Mouse (Mus musculus) hindbrain, postnatal 0 days (tissue): ENCODE results near the gene Bbip1. TPM values are rescaled to one million over a fixed set of nuclear protein-coding genes. Genes with fewer than 3 reads are reported as not detected.
A peak's percentile ranks its signal among the peaks of the same experiment; 100 is the strongest.

Experiments
- ATAC-seq: fragments of 200-750 bp; cut with Nextera tagmentation; 2 replicates; pipeline ENCODE4 v1.8.0; 2017; ENCODE audit warnings: mild to moderate bottlenecking, moderate TSS enrichment, moderate library complexity
- DNase-seq: peaks from one replicate; pipeline ENCODE4 v3.0.0-alpha.2; 2015; ENCODE audit warnings: low spot score
- H3K27ac ChIP-seq: fragments of 300-500 bp; sonication (generic); 2 replicates; pipeline ENCODE4 v1.5.1; 2014; ENCODE audit warnings: mild to moderate bottlenecking
- H3K27me3 ChIP-seq: fragments of 300-500 bp; sonication (generic); 2 replicates; pipeline ENCODE4 v1.6.1; 2014; ENCODE audit warnings: low read length, mixed read lengths; ENCODE audit not compliant: insufficient read depth
- H3K36me3 ChIP-seq: fragments of 300-500 bp; sonication (generic); 2 replicates; pipeline ENCODE4 v1.6.1; 2014; ENCODE audit warnings: low read length, mixed read lengths; ENCODE audit not compliant: insufficient read depth
- H3K4me1 ChIP-seq: fragments of 300-500 bp; sonication (generic); 2 replicates; pipeline ENCODE4 v1.6.1; 2014; ENCODE audit warnings: antibody characterized with exemption, low read length, mixed read lengths; ENCODE audit not compliant: insufficient read depth
- H3K4me2 ChIP-seq: fragments of 300-500 bp; sonication (generic); 2 replicates; pipeline ENCODE4 v1.6.1; 2014; ENCODE audit warnings: low read depth, mild to moderate bottlenecking, low read length, moderate library complexity, mixed read lengths
- H3K4me3 ChIP-seq: fragments of 300-500 bp; sonication (generic); 2 replicates; pipeline ENCODE4 v1.5.1; 2014; ENCODE audit warnings: low read length
- H3K9ac ChIP-seq: fragments of 300-500 bp; sonication (generic); replicated peaks from 2 replicates; pipeline ENCODE4 v1.6.1; 2014; ENCODE audit warnings: mild to moderate bottlenecking, low read length, moderate library complexity, mixed read lengths
- H3K9me3 ChIP-seq: fragments of 300-500 bp; sonication (generic); 2 replicates; pipeline ENCODE4 v1.6.1; 2016; ENCODE audit warnings: low read length, mixed read lengths
- CTCF ChIP-seq: IDR thresholded peaks from 2 replicates; pipeline ENCODE4 v1.5.1; 2016; ENCODE audit warnings: antibody characterized with exemption, control low read depth, low read depth
- WGBS: fragments of 180-500 bp; shearing (Covaris S2); extraction: QIAGEN DNeasy Blood & Tissue Kit; methylation state at CpG from one replicate; pipeline ENCODE4 v1.1.7; 2014; 5-methylcytosine and 5-hydroxymethylcytosine counted together
- polyA plus RNA-seq: library from polyadenylated mRNA; unstranded; fragments of >200 nt; fragmentation: Nextera tagmentation; extraction: Ambion mirVana; gene quantifications from 2 replicates; pipeline ENCODE4 v1.2.1, GENCODE M21; 2015
- total RNA-seq: library from RNA; depleted of rRNA; stranded (reverse); fragments of >200 nt; gene quantifications from 2 replicates; pipeline ENCODE4 v1.2.3, GENCODE M21; 2014

The Bbip1 gene
- total and polyA plus RNA-seq, 2 experiments from 2014 or later: 53.7 to 146 TPM

DNA sequence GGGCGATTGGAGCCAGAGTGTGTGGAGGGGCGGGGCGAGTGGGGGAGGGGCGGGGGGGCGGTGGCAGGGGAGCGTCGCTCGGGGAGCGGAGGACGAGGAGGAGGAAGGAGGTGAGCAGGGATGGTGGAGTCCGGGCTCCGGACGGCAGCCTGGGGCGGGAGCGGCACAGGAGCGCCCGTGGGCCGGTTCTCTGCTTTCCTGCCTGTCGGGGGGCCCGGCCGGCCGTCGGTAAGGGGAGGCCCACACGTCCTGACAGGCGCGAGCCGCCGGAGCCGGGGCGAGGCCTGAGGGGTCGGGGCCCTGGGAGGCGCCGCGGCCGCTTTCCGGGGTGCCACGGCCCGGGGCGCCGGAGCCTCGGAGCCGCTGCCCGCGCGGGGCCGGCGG is 351 bp upstream of the Bbip1 start:
- peak overlapping the region; percentile 97 for H3K4me3 ChIP-seq
- H3K9ac ChIP-seq: peak overlapping the region; percentile 96
- H3K9me3 ChIP-seq: no peaks in the 10 kb centered on the region
- ATAC-seq (peak; percentile 67; the same call in 1 of the 2 replicates), DNase-seq (no peak)
- 5% methylated on average over 19 of the region's 47 CpGs for WGBS
- peak overlapping the region; percentile 94 for H3K27ac ChIP-seq
- no peaks in the 10 kb centered on the region for H3K36me3 ChIP-seq
- no peak for TF ChIP-seq CTCF
- peak overlapping the region; percentile 74 for H3K4me2 ChIP-seq
- H3K4me1 ChIP-seq: peaks cover 11% of the 10 kb centered on the region; the same call in 1 of the 2 replicates
- no peaks in the 10 kb centered on the region for H3K27me3 ChIP-seq

DNA sequence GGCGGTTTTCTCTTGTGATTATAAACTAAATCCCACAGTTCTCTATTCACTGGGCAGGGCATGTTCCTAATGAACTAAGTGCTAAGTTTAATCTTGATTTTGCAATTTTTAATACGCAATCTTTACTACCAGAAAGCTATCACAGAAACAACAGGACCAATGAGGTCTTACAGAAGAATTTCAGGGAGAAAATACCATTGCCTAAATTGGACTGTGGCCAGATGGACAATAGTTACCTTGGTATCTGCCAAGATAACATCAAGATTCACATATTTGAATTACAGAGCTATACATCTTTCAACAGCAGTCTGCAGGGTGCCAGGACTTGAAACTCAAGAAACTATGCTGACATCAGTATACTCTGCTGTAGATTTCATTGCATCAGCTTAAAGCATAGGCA is 2.1 kb downstream of the Bbip1 start:
- Histone ChIP-seq H3K9me3 (no peaks in the 10 kb centered on the region), H3K27me3 (no peaks in the 10 kb centered on the region), H3K9ac (no peak overlapping the region), H3K27ac (no peak overlapping the region), H3K36me3 (peaks cover 3% of the 10 kb centered on the region; the same call in 1 of the 2 replicates), H3K4me1 (peaks cover 10% of the 10 kb centered on the region; the same call in 1 of the 2 replicates), H3K4me3 (no peak overlapping the region), H3K4me2 (peak overlapping the region; percentile 66; the same call in 1 of the 2 replicates)
- DNase-seq: no peak
- ATAC-seq: no peak
- no peak for TF ChIP-seq CTCF
- 96% methylated on average over 2 of the region's 2 CpGs for WGBS

DNA sequence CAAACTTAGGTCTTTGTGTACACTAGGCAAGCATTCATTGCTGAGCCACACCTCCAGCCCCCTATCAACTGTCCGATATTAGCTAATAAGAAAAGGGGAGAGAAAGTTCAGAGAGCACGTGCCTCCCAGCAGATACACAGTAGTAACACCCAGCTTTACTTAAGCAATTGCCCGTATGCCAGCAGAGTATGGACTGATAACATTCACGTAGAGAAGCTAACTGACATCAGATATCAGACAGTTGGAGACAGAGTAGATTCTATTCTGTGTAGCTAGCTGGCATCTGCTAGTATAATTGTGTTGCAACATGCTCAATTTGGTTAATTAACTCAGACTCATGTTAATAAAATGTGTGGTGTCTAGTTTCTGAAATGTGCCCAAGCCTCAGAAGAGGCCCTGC is 3.3 kb downstream of the Bbip1 start:
- H3K27me3 ChIP-seq: no peaks in the 10 kb centered on the region

DNA sequence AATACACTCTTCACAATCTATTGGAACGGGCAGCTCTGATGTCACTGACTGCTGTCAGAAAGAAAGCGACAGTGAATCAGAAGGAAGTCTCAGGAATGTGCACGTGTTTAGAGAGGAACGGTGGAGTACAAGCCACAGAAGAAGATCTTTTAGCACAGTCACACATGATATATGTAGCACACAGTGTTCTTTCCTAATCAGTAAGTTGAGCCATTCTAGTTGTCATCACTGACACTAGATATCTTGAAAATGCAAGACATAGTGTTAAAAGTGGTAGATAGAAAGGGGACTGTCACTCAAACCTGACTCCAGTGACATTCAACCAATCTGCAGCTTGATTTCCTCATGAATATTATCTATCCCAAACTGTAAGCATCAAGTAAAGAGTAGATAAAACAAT is 5.0 kb downstream of the Bbip1 start:
- no peak for TF ChIP-seq CTCF
- WGBS: 81% methylated on average over 4 of the region's 4 CpGs
- DNase-seq: no peak

More for the DNA sequence above, 3.3 kb downstream of the Bbip1 start:
- no peak for TF ChIP-seq CTCF
- H3K4me3 ChIP-seq: no peak overlapping the region
- H3K9ac ChIP-seq: no peak overlapping the region
- ATAC-seq: no peak
- WGBS: 86% methylated on average over 4 of the region's 4 CpGs
- no peak for DNase-seq
- no peak overlapping the region for H3K4me2 ChIP-seq
- peaks cover 6% of the 10 kb centered on the region; the same call in 1 of the 2 replicates for H3K4me1 ChIP-seq
- no peak overlapping the region for H3K27ac ChIP-seq
- peaks cover 8% of the 10 kb centered on the region; the same call in 1 of the 2 replicates for H3K36me3 ChIP-seq
- no peaks in the 10 kb centered on the region for H3K9me3 ChIP-seq

DNA sequence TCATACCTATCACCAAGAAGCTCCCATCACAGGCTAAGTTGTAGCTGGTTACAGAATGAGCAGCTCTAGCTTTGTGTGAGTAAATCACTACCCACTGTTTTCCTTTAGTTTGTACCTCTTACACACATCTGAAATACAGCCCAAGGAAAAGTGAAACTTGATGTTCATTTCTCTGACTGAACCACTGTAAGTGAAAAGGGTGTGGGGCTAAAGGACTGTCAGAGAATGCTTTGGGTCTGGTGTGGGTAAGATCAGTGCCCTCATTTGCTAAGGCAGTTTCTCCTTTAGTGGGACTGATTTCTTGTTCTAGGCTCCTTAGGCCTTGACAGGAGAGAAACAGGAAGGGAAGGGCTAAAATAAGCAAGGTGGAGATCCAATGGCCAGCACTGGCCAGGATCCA is 10.4 kb downstream of the Bbip1 start:
- no peaks in the 10 kb centered on the region for H3K27me3 ChIP-seq
- H3K9me3 ChIP-seq: no peaks in the 10 kb centered on the region
- no peaks in the 10 kb centered on the region for H3K4me1 ChIP-seq
- DNase-seq: no peak
- TF ChIP-seq CTCF: no peak
- H3K9ac ChIP-seq: no peak overlapping the region
- H3K4me2 ChIP-seq: no peak overlapping the region
- no peak overlapping the region for H3K27ac ChIP-seq
- peaks cover 21% of the 10 kb centered on the region for H3K36me3 ChIP-seq
- no peak for ATAC-seq
- H3K4me3 ChIP-seq: no peak overlapping the region

More for the DNA sequence above, 5.0 kb downstream of the Bbip1 start:
- H3K36me3 ChIP-seq: peaks cover 8% of the 10 kb centered on the region; the same call in 1 of the 2 replicates
- no peak overlapping the region for H3K4me2 ChIP-seq
- H3K4me1 ChIP-seq: 0 out of 2 replicates have a peak, but pooled peaks cover 5% of the 10 kb centered on the region
- H3K4me3 ChIP-seq: no peak overlapping the region
- no peaks in the 10 kb centered on the region for H3K9me3 ChIP-seq
- no peaks in the 10 kb centered on the region for H3K27me3 ChIP-seq
- H3K9ac ChIP-seq: no peak overlapping the region
- H3K27ac ChIP-seq: no peak overlapping the region
- ATAC-seq: no peak

DNA sequence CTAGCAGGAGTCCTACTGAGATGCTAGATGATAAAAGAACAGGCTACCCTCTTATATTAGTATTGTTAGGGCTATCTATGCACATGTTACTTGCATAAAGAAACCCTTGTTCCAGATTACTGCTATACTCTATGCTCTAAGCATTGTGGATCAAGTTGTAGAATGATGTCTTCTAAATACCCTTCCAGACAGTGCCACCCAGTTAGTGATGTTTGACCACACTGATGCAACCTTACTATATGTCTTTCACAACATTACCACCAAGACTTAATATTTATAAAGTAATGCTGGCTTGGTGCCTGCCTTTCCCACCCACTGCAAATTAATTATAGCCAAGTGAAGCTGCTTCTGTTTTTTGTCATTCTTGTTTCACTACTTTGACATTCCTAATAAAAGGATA is 11.4 kb downstream of the Bbip1 start:
- TF ChIP-seq CTCF: no peak
- peaks cover 21% of the 10 kb centered on the region for H3K36me3 ChIP-seq

DNA sequence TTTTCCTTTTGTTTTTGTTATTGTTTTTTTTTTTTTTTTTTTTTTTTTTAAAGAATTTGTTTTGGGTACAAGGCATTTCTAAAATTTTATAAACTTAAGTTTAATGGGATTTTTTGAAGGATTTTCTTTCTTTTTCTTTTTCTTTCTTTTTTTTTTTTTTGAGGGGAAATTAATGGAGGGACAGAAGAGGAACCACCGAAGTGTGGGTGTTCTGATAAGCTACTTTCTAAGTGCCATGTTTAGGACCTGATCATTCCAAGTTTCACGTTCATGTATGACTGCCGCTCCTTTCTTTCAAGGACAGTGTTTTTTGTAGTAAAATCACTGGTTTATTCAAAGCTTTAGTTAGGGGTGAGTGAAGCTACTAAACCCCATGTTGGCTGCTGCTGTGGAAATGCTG is 15.2 kb downstream of the Bbip1 start:
- H3K27ac ChIP-seq: no peak overlapping the region
- no peak overlapping the region for H3K4me2 ChIP-seq
- no peak for TF ChIP-seq CTCF
- no peaks in the 10 kb centered on the region for H3K27me3 ChIP-seq
- H3K9me3 ChIP-seq: no peaks in the 10 kb centered on the region
- no peak for DNase-seq
- H3K9ac ChIP-seq: no peak overlapping the region
- H3K4me3 ChIP-seq: no peak overlapping the region
- no peak for ATAC-seq
- 86% methylated on average over 3 of the region's 3 CpGs for WGBS
- peaks cover 19% of the 10 kb centered on the region for H3K36me3 ChIP-seq
- H3K4me1 ChIP-seq: no peaks in the 10 kb centered on the region

More for the DNA sequence above, 11.4 kb downstream of the Bbip1 start:
- no peaks in the 10 kb centered on the region for H3K4me1 ChIP-seq
- H3K9ac ChIP-seq: no peak overlapping the region
- no peak overlapping the region for H3K4me3 ChIP-seq
- DNase-seq (no peak), ATAC-seq (no peak)
- H3K9me3 ChIP-seq: no peaks in the 10 kb centered on the region
- H3K27ac ChIP-seq: no peak overlapping the region
- H3K4me2 ChIP-seq: no peak overlapping the region
- no peaks in the 10 kb centered on the region for H3K27me3 ChIP-seq
